Mouse (Mus musculus) neural tube, embryonic 11.5 days (tissue): Measurements from ENCODE around the gene Nrf1. TPM values are rescaled to one million over a fixed set of nuclear protein-coding genes. Genes with fewer than 3 reads are reported as not detected.

ENCODE experiments used
- ATAC-seq: fragments of 200-750 bp; cut with Nextera tagmentation; 2 replicates; pipeline ENCODE4 v1.8.0; 2017; ENCODE audit warnings: moderate number of reproducible peaks, mild to moderate bottlenecking, moderate TSS enrichment, moderate library complexity; ENCODE audit not compliant: insufficient read depth, low FRiP score, low TSS enrichment
- DNase-seq: peaks from one replicate; pipeline ENCODE4 v3.0.0-alpha.2; 2015; ENCODE audit warnings: low spot score
- H3K27ac ChIP-seq: fragments of 300-500 bp; sonication (generic); 2 replicates; pipeline ENCODE4 v1.5.1; 2014; ENCODE audit warnings: low read depth, mild to moderate bottlenecking, low read length
- H3K27me3 ChIP-seq: fragments of 300-500 bp; sonication (generic); 2 replicates; pipeline ENCODE4 v1.6.1; 2014; ENCODE audit warnings: mild to moderate bottlenecking, low read length, mixed read lengths; ENCODE audit not compliant: control insufficient read depth, insufficient read depth
- H3K36me3 ChIP-seq: fragments of 300-500 bp; sonication (generic); 2 replicates; pipeline ENCODE4 v1.6.1; 2014; ENCODE audit warnings: mild to moderate bottlenecking, low read length, moderate library complexity, mixed read lengths; ENCODE audit not compliant: control insufficient read depth, insufficient read depth
- H3K4me1 ChIP-seq: fragments of 300-500 bp; sonication (generic); 2 replicates; pipeline ENCODE4 v1.6.1; 2014; ENCODE audit warnings: low read length, mixed read lengths; ENCODE audit not compliant: control insufficient read depth, insufficient read depth
- H3K4me2 ChIP-seq: fragments of 300-500 bp; sonication (generic); 2 replicates; pipeline ENCODE4 v1.6.1; 2014; ENCODE audit warnings: low read depth, mild to moderate bottlenecking, moderate library complexity
- H3K4me3 ChIP-seq: fragments of 300-500 bp; sonication (generic); 2 replicates; pipeline ENCODE4 v1.5.1; 2014; ENCODE audit warnings: low read depth, low read length
- H3K9ac ChIP-seq: fragments of 300-500 bp; sonication (generic); 2 replicates; pipeline ENCODE4 v1.6.1; 2014; ENCODE audit warnings: mild to moderate bottlenecking, low read length
- H3K9me3 ChIP-seq: fragments of 300-500 bp; sonication (generic); 2 replicates; pipeline ENCODE4 v1.6.1; 2016; ENCODE audit warnings: low read length; ENCODE audit not compliant: control insufficient read depth
- WGBS: fragments of 180-500 bp; shearing (Covaris S2); extraction: QIAGEN DNeasy Blood & Tissue Kit; methylation state at CpG from one replicate; pipeline ENCODE4 v1.1.7; 2014; 5-methylcytosine and 5-hydroxymethylcytosine counted together
- polyA plus RNA-seq: library from polyadenylated mRNA; unstranded; fragments of >200 nt; fragmentation: Nextera tagmentation; extraction: Ambion mirVana; gene quantifications from 2 replicates; pipeline ENCODE4 v1.2.1, GENCODE M21; 2014

Gene Nrf1
- polyA plus RNA-seq, 1 experiment from 2014 or later, result 77.7 TPM

DNA sequence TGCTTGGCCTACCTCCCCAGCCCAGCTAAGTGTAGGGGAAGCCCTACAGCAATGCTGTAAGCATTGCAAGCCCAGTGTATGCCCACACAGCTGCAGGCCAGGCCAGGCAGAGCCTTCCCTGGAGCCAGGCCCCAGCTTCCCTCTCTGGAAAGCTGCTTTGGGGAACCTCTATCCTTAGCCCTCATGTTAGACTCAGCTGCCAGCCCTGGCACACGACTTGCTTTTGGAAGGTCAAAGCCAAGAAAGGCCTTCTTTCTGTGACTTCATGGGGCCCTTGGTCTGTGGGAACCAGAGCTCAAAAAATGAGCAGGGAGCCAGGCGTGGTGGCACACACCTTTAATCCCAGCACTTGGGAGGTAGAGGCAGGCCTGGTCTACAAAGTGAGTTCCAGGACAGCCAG lies 113.8 kb downstream of the Nrf1 start:
- Histone ChIP-seq H3K27ac (no peak overlapping the region), H3K36me3 (no peaks in the 10 kb centered on the region), H3K4me2 (no peak overlapping the region), H3K9me3 (no peaks in the 10 kb centered on the region), H3K27me3 (no peaks in the 10 kb centered on the region), H3K4me3 (no peak overlapping the region), H3K9ac (no peak overlapping the region), H3K4me1 (no peaks in the 10 kb centered on the region)
- DNase-seq (no peak), ATAC-seq (no peak)
- WGBS, result 73% methylated on average over 2 of the region's 2 CpGs

DNA sequence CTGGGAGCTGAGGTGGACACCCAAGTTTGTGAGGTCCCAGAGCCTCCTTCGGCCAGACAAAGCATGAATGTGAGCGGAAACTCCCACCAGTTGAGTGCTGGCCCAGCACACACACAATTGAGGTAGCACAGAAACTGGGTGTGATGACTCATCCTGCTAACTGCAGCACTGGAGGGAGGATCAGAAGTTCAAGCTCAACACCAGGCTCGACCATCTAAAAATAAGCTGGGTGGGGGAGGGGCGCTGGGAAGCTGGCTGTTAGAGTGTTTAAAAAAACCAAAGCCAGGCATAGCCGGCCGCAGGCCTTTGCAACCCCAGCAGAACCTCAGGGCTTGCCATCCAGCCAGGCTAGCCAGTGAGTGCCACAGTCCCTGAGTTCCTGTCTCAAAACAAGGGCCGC lies 114.3 kb downstream of the Nrf1 start:
- Histone ChIP-seq H3K36me3 (no peaks in the 10 kb centered on the region), H3K4me1 (no peaks in the 10 kb centered on the region), H3K4me2 (no peak overlapping the region), H3K27ac (no peak overlapping the region), H3K4me3 (no peak overlapping the region), H3K27me3 (no peaks in the 10 kb centered on the region), H3K9me3 (no peaks in the 10 kb centered on the region), H3K9ac (no peak overlapping the region)
- ATAC-seq, result no peak
- DNase-seq, result no peak
- WGBS, result 55% methylated on average over 7 of the region's 7 CpGs

GRCm38 (mm10) chr6:30166349-30166748 lies 118.6 kb downstream of the Nrf1 start:
- Histone ChIP-seq H3K27ac (no peak overlapping the region), H3K4me2 (no peak overlapping the region), H3K9ac (no peak overlapping the region), H3K4me3 (no peak overlapping the region), H3K27me3 (peaks cover 18% of the 10 kb centered on the region), H3K4me1 (no peaks in the 10 kb centered on the region), H3K9me3 (no peaks in the 10 kb centered on the region), H3K36me3 (no peaks in the 10 kb centered on the region)
- WGBS, result 57% methylated on average over 3 of the region's 3 CpGs
- no peak for DNase-seq
- ATAC-seq, result no peak

GRCm38 (mm10) chr6:30167192-30167591 lies 119.4 kb downstream of the Nrf1 start:
- no peaks in the 10 kb centered on the region for H3K36me3 ChIP-seq
- H3K9ac ChIP-seq, result no peak overlapping the region
- ATAC-seq, result no peak
- H3K27ac ChIP-seq, result no peak overlapping the region
- peak; percentile 50 for DNase-seq
- WGBS, result 16% methylated on average over 11 of the region's 11 CpGs
- no peak overlapping the region for H3K4me3 ChIP-seq
- peaks cover 26% of the 10 kb centered on the region for H3K27me3 ChIP-seq
- H3K9me3 ChIP-seq, result no peaks in the 10 kb centered on the region
- no peak overlapping the region for H3K4me2 ChIP-seq
- H3K4me1 ChIP-seq, result no peaks in the 10 kb centered on the region

DNA sequence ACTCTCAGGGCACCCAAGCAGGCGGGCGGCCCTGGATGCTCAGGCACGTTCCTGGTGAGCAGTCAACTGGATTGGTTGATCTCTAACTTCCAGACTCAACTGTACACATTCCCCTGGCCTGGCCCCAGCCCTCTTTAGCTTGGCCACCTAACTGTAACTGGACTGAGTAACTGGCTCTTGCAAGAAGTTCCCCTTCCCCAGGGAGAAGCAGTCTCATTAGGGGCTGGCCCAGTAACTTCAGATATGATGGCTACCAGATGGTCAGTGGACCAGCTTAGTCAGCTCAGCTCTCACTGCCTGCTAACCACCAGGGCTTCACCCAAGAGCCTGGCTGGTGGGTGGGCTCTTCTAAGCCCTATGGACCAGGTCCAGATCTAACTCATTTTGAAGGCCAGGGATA lies 120.5 kb downstream of the Nrf1 start:
- no peak for ATAC-seq
- Histone ChIP-seq H3K36me3 (no peaks in the 10 kb centered on the region), H3K4me3 (no peak overlapping the region), H3K27ac (no peak overlapping the region), H3K9me3 (no peaks in the 10 kb centered on the region), H3K27me3 (peaks cover 36% of the 10 kb centered on the region), H3K4me2 (no peak overlapping the region), H3K9ac (no peak overlapping the region), H3K4me1 (0 out of 2 replicates have a peak, but pooled peaks cover 4% of the 10 kb centered on the region)
- DNase-seq, result no peak
- WGBS, result 86% methylated on average over 3 of the region's 3 CpGs

DNA sequence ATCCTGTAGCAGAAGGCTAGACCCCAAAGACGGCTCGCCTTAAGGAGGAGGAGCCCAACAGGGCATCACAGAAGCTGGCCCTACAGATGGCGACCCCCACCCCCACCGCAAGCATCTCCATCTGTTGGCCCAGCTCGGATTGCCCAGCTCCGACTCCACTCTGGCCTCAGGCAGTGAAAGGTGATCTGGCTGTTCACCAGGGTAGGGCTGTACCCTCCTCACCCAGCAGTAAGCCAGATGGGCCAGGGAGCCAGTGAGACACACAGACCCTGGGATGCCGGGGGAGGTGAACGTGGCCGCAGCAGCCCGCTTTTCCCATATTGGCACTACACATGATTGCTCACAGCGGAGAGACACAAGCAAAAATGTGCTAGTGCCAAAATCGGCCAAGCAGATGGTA lies 121.4 kb downstream of the Nrf1 start:
- peak; percentile 36; the same call in 1 of the 2 replicates for ATAC-seq
- H3K36me3 ChIP-seq, result no peaks in the 10 kb centered on the region
- 59% methylated on average over 12 of the region's 12 CpGs for WGBS
- no peaks in the 10 kb centered on the region for H3K9me3 ChIP-seq
- 0 out of 2 replicates have a peak, but pooled peaks cover 9% of the 10 kb centered on the region for H3K4me1 ChIP-seq
- no peak for DNase-seq
- no peak overlapping the region for H3K4me2 ChIP-seq
- no peak overlapping the region for H3K9ac ChIP-seq
- no peak overlapping the region for H3K4me3 ChIP-seq
- H3K27ac ChIP-seq, result no peak overlapping the region
- H3K27me3 ChIP-seq, result peaks cover 45% of the 10 kb centered on the region

- Histone ChIP-seq H3K27me3 (peaks cover 66% of the 10 kb centered on the region), H3K9ac (no peak overlapping the region; the same call in 1 of the 2 replicates), H3K4me3 (no peak overlapping the region), H3K27ac (no peak overlapping the region), H3K36me3 (no peaks in the 10 kb centered on the region), H3K4me1 (peaks cover 22% of the 10 kb centered on the region), H3K4me2 (no peak overlapping the region), H3K9me3 (no peaks in the 10 kb centered on the region)
- 20% methylated on average over 8 of the region's 8 CpGs for WGBS
- DNase-seq (peak; percentile 16), ATAC-seq (no peak)
Observed at GRCm38 (mm10) chr6:30171226-30171625, 123.4 kb downstream of the Nrf1 start.

DNA sequence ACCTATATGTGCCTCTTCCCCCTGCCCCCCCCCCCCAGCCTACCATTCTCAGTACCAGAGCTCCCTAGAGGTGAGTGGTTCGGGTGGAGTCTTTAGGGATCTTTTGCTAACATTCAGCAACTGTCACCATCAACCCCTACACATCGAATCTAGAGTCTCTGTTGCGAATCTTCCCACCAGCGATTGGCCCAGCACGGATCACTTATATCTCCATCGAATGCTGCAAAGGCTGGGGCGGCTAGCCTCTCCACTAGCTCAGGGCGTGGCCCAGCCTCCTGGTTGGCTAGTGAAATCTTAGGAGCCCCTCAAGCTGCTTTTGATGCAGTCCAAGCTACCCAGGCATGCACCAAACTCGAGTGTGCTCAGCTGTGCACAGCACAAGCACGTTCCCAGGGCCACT lies 124.2 kb downstream of the Nrf1 start:
- H3K36me3 ChIP-seq, result no peaks in the 10 kb centered on the region
- WGBS, result 16% methylated on average over 10 of the region's 10 CpGs
- DNase-seq (peak; percentile 36), ATAC-seq (no peak)
- peaks cover 73% of the 10 kb centered on the region for H3K27me3 ChIP-seq
- no peak overlapping the region for H3K9ac ChIP-seq
- H3K4me1 ChIP-seq, result peaks cover 22% of the 10 kb centered on the region
- H3K4me2 ChIP-seq, result no peak overlapping the region
- H3K27ac ChIP-seq, result no peak overlapping the region
- no peaks in the 10 kb centered on the region for H3K9me3 ChIP-seq
- no peak overlapping the region; the same call in 1 of the 2 replicates for H3K4me3 ChIP-seq

- DNase-seq (no peak), ATAC-seq (no peak)
- Histone ChIP-seq H3K9ac (no peak overlapping the region), H3K27ac (no peak overlapping the region), H3K4me2 (no peak overlapping the region), H3K36me3 (no peaks in the 10 kb centered on the region), H3K27me3 (peaks cover 78% of the 10 kb centered on the region), H3K9me3 (no peaks in the 10 kb centered on the region), H3K4me3 (peak overlapping the region; percentile 29), H3K4me1 (peaks cover 22% of the 10 kb centered on the region)
- WGBS, result 13% methylated on average over 8 of the region's 8 CpGs
Observed at GRCm38 (mm10) chr6:30172441-30172819, 124.6 kb downstream of the Nrf1 start.
